Mouse (Mus musculus) brain, embryonic 14.5 days (tissue): Measurements from ENCODE around the gene Washc1.

Experiments
- CTCF ChIP-seq: fragments of 200-500 bp; IDR thresholded peaks from 2 replicates; pipeline ENCODE4 v1.5.1; 2012; ENCODE audit warnings: inconsistent platforms, mild to moderate bottlenecking, moderate library complexity, borderline replicate concordance; ENCODE audit not compliant: insufficient read depth, insufficient read length; ENCODE audit errors: extremely low read depth
- POLR2A ChIP-seq: fragments of 200-500 bp; IDR thresholded peaks from 2 replicates; pipeline ENCODE4 v1.6.1; 2012; ENCODE audit warnings: mild to moderate bottlenecking, inconsistent platforms, borderline replicate concordance; ENCODE audit not compliant: poor library complexity, insufficient read depth, insufficient read length, severe bottlenecking; ENCODE audit errors: extremely low read depth

- TF ChIP-seq CTCF = no peak
- no peak for TF ChIP-seq POLR2A
Measured at GRCm38 (mm10) chr17:66091392-66091791, 20.0 kb upstream of the Washc1 start.
